Mouse (Mus musculus) kidney, postnatal 36 days (tissue): Measurements from ENCODE around the gene Gjd3.
A peak's percentile ranks its signal among the peaks of the same experiment; 100 is the strongest.
"Not testable (repeated sequence)": the region's sequence is repeated elsewhere in the genome, so short reads cannot be mapped to it uniquely, and the experiment has no call there.

Source experiments
- DNase-seq, 2 experiments: peaks; one replicate each; pipeline ENCODE4 v3.0.0; 2021 to 2022; ENCODE audit warnings: mixed read lengths in 2 of 2

Gjd3 gene

GRCm38 (mm10) chr11:98943741-98944461 is 38.9 kb downstream of the Gjd3 start:
- DNase-seq = peak in 1 of 2 experiments; percentile 66

- peak; percentile 79 to 88 for DNase-seq
These were observed 39.7 kb downstream of the Gjd3 start for GRCm38 (mm10) chr11:98942923-98943641.

- DNase-seq = no peak
These were observed 40.3 kb downstream of the Gjd3 start for GRCm38 (mm10) chr11:98942555-98942922.

- peak; percentile 88 to 89 for DNase-seq
These were observed 40.8 kb downstream of the Gjd3 start for GRCm38 (mm10) chr11:98941826-98942550.

- DNase-seq = peak; percentile 88 to 91
These were observed 41.4 kb downstream of the Gjd3 start for GRCm38 (mm10) chr11:98941341-98941825.

- no peak for DNase-seq
These were observed 42.0 kb downstream of the Gjd3 start for GRCm38 (mm10) chr11:98940776-98941175.

GRCm38 (mm10) chr11:98939953-98940641 is 42.7 kb downstream of the Gjd3 start:
- DNase-seq = no peak

- DNase-seq = no peak
These were observed 43.5 kb downstream of the Gjd3 start for GRCm38 (mm10) chr11:98939084-98939952.

- DNase-seq = no peak
These were observed 44.1 kb downstream of the Gjd3 start for GRCm38 (mm10) chr11:98938701-98939083.

- DNase-seq = peak; percentile 57 to 82
These were observed 44.7 kb downstream of the Gjd3 start for GRCm38 (mm10) chr11:98937914-98938694.

GRCm38 (mm10) chr11:98937410-98937913 is 45.4 kb downstream of the Gjd3 start:
- peak; percentile 96 for DNase-seq

- peak in 1 of 2 experiments; percentile 49 for DNase-seq
These were observed 46.0 kb downstream of the Gjd3 start for GRCm38 (mm10) chr11:98936606-98937409.

- DNase-seq = peak; percentile 84 to 86
These were observed 46.6 kb downstream of the Gjd3 start for GRCm38 (mm10) chr11:98936170-98936569.

GRCm38 (mm10) chr11:98935123-98935522 is 47.7 kb downstream of the Gjd3 start:
- peak; percentile 90 to 92 for DNase-seq

GRCm38 (mm10) chr11:98934367-98934766 is 48.4 kb downstream of the Gjd3 start:
- DNase-seq = no peak

- not testable (repeated sequence) for DNase-seq
These were observed 49.0 kb downstream of the Gjd3 start for GRCm38 (mm10) chr11:98933847-98934246.

- DNase-seq = peak; percentile 78 to 88
These were observed 49.7 kb downstream of the Gjd3 start for GRCm38 (mm10) chr11:98933151-98933550.

- peak in 1 of 2 experiments; percentile 12 for DNase-seq
These were observed 50.3 kb downstream of the Gjd3 start for GRCm38 (mm10) chr11:98932293-98933091.
